Mouse (Mus musculus) heart, embryonic 12.5 days (tissue): ENCODE measurements around the gene Rgs11. TPM values are rescaled to one million over a fixed set of nuclear protein-coding genes. Genes with fewer than 3 reads are reported as not detected.
"Not testable (repeated sequence)": the region's sequence is repeated elsewhere in the genome, so short reads cannot be mapped to it uniquely, and the experiment has no call there.

Experiments
- ATAC-seq: fragments of 200-750 bp; cut with Nextera tagmentation; 2 replicates; pipeline ENCODE4 v1.8.0; 2017; ENCODE audit warnings: moderate TSS enrichment, moderate library complexity; ENCODE audit not compliant: insufficient number of reproducible peaks, low FRiP score
- H3K27ac ChIP-seq: fragments of 300-500 bp; sonication (generic); 2 replicates; pipeline ENCODE4 v1.5.1; 2016; ENCODE audit warnings: mild to moderate bottlenecking, moderate library complexity; ENCODE audit not compliant: poor library complexity, severe bottlenecking
- H3K27me3 ChIP-seq: fragments of 300-500 bp; sonication (generic); replicated peaks from 2 replicates; pipeline ENCODE4 v1.6.1; 2016; ENCODE audit warnings: mild to moderate bottlenecking, moderate library complexity
- H3K36me3 ChIP-seq: fragments of 300-500 bp; sonication (generic); 2 replicates; pipeline ENCODE4 v1.6.1; 2016; ENCODE audit warnings: mild to moderate bottlenecking, moderate library complexity
- H3K4me1 ChIP-seq: fragments of 300-500 bp; sonication (generic); replicated peaks from 2 replicates; pipeline ENCODE4 v1.6.1; 2016; ENCODE audit warnings: mild to moderate bottlenecking
- H3K4me2 ChIP-seq: fragments of 300-500 bp; sonication (generic); 2 replicates; pipeline ENCODE4 v1.6.1; 2016; ENCODE audit warnings: mild to moderate bottlenecking, moderate library complexity
- H3K4me3 ChIP-seq: fragments of 300-500 bp; sonication (generic); 2 replicates; pipeline ENCODE4 v1.5.1; 2016; ENCODE audit warnings: mild to moderate bottlenecking
- H3K9ac ChIP-seq: fragments of 300-500 bp; sonication (generic); 2 replicates; pipeline ENCODE4 v1.6.1; 2016; ENCODE audit warnings: mild to moderate bottlenecking, moderate library complexity
- H3K9me3 ChIP-seq: fragments of 300-500 bp; sonication (generic); replicated peaks from 2 replicates; pipeline ENCODE4 v1.6.1; 2016; ENCODE audit warnings: mild to moderate bottlenecking, moderate library complexity
- WGBS: fragments of 180-500 bp; shearing (Covaris S2); methylation state at CpG from one replicate; pipeline ENCODE4 v1.1.7; 2016; 5-methylcytosine and 5-hydroxymethylcytosine counted together
- polyA plus RNA-seq: library from polyadenylated mRNA; unstranded; fragments of >200 nt; fragmentation: Nextera tagmentation; extraction: Ambion mirVana; gene quantifications from 2 replicates; pipeline ENCODE4 v1.2.1, GENCODE M21; 2016

Gene Rgs11
- polyA plus RNA-seq: 5.6 and 7.0 TPM in 2 replicates

GRCm38 (mm10) chr17:26202737-26203136 lies at the start of gene Rgs11:
Rgs11 (plus strand) TSS chr17:26202951.
- Histone ChIP-seq H3K27ac (no peak within 1 kb of the TSS), H3K9ac (peak within 1 kb of the TSS; percentile 25), H3K36me3 (peaks cover 5% of the 10 kb centered on the region; the same call in 1 of the 2 replicates), H3K4me1 (peaks cover 15% of the 10 kb centered on the region), H3K27me3 (peaks cover 74% of the 10 kb centered on the region), H3K4me3 (peak within 1 kb of the TSS; percentile 55), H3K4me2 (peak within 1 kb of the TSS; percentile 98), H3K9me3 (no peaks in the 10 kb centered on the region)
- no peak for ATAC-seq
- 2% methylated on average over 22 of the region's 22 CpGs for WGBS

GRCm38 (mm10) chr17:26162736-26163135 lies 40.0 kb upstream of the Rgs11 start:
- 89% methylated on average over 1 of the region's 1 CpGs for WGBS

GRCm38 (mm10) chr17:26168039-26168438 lies 34.7 kb upstream of the Rgs11 start:
- 85% methylated on average over 2 of the region's 2 CpGs for WGBS
- H3K27me3 ChIP-seq: no peaks in the 10 kb centered on the region
- no peak overlapping the region for H3K4me3 ChIP-seq
- H3K4me1 ChIP-seq: no peaks in the 10 kb centered on the region; the same call in none of the 2 replicates
- no peak overlapping the region for H3K9ac ChIP-seq
- H3K27ac ChIP-seq: no peak overlapping the region
- H3K9me3 ChIP-seq: no peaks in the 10 kb centered on the region
- 0 out of 2 replicates have a peak, but pooled peaks cover 2% of the 10 kb centered on the region for H3K36me3 ChIP-seq
- H3K4me2 ChIP-seq: no peak overlapping the region
- no peak for ATAC-seq

More at GRCm38 (mm10) chr17:26162736-26163135, 40.0 kb upstream of the Rgs11 start:
- Histone ChIP-seq H3K27ac (no peak overlapping the region), H3K9me3 (no peaks in the 10 kb centered on the region), H3K36me3 (no peaks in the 10 kb centered on the region), H3K9ac (no peak overlapping the region), H3K4me1 (peaks cover 4% of the 10 kb centered on the region), H3K4me3 (no peak overlapping the region), H3K4me2 (no peak overlapping the region), H3K27me3 (no peaks in the 10 kb centered on the region)
- ATAC-seq: no peak

DNA sequence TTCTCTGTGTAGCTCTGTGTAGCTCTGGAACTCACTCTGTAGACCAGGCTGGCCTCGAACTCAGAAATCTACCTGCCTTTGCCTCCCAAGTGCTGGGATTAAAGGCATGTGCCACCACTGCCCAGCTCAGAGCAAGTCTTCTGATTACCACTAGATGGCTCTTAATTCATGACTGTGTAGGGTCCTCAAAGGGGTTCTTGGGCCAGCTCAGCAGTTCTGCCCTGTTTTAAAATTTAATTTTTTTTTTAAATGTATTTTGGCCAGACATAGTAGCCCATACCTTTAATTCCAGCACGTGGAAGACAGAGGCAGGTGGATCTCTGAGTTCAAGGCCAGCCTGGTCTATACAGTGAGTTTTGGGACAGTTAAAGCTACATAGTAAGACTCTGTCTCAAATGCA lies 27.5 kb upstream of the Rgs11 start:
- H3K36me3 ChIP-seq: peaks cover 37% of the 10 kb centered on the region
- not testable (repeated sequence) for ATAC-seq, H3K4me2 ChIP-seq, H3K9me3 ChIP-seq, H3K9ac ChIP-seq, H3K4me3 ChIP-seq, H3K27ac ChIP-seq, H3K4me1 ChIP-seq, H3K27me3 ChIP-seq
- WGBS: 82% methylated on average over 2 of the region's 2 CpGs

DNA sequence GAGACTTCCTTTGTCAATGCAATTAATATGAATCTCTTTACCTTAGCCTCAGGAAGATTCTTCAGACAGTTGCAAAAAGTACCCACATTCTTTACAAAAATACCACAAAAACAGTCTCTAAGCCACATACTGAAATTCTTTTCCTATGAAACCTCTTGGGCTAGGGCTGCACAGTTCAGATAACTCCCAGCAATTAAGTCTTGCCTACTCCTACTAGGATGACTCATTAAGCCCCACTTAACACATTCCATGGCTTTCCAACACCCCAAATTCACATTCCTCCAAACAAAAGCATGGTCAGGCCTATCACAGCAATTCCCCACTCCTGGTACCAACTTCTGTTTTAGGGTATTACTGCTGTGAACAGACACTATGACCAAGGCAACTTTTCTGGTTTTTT lies 24.1 kb upstream of the Rgs11 start:
- Histone ChIP-seq H3K27me3 (no peaks in the 10 kb centered on the region), H3K27ac (no peak overlapping the region), H3K4me2 (no peak overlapping the region), H3K4me3 (no peak overlapping the region), H3K9me3 (no peaks in the 10 kb centered on the region), H3K36me3 (peaks cover 50% of the 10 kb centered on the region), H3K4me1 (no peaks in the 10 kb centered on the region), H3K9ac (no peak overlapping the region)
- no peak for ATAC-seq

- Histone ChIP-seq H3K4me2 (no peak overlapping the region), H3K27me3 (no peaks in the 10 kb centered on the region), H3K9ac (no peak overlapping the region), H3K4me3 (no peak overlapping the region), H3K4me1 (no peaks in the 10 kb centered on the region), H3K27ac (no peak overlapping the region), H3K9me3 (no peaks in the 10 kb centered on the region), H3K36me3 (peaks cover 57% of the 10 kb centered on the region)
- no peak for ATAC-seq
- 94% methylated on average over 3 of the region's 3 CpGs for WGBS
Measured at GRCm38 (mm10) chr17:26181179-26181578, 21.6 kb upstream of the Rgs11 start.

- Histone ChIP-seq H3K27ac (no peak overlapping the region), H3K4me2 (no peak overlapping the region), H3K9ac (no peak overlapping the region), H3K36me3 (peaks cover 92% of the 10 kb centered on the region), H3K27me3 (no peaks in the 10 kb centered on the region), H3K9me3 (no peaks in the 10 kb centered on the region), H3K4me1 (no peaks in the 10 kb centered on the region), H3K4me3 (no peak overlapping the region)
- whole genome bisulfite sequencing: 95% methylated on average over 5 of the region's 5 CpGs
- ATAC-seq: no peak
Measured at GRCm38 (mm10) chr17:26187592-26187991, 15.2 kb upstream of the Rgs11 start.

DNA sequence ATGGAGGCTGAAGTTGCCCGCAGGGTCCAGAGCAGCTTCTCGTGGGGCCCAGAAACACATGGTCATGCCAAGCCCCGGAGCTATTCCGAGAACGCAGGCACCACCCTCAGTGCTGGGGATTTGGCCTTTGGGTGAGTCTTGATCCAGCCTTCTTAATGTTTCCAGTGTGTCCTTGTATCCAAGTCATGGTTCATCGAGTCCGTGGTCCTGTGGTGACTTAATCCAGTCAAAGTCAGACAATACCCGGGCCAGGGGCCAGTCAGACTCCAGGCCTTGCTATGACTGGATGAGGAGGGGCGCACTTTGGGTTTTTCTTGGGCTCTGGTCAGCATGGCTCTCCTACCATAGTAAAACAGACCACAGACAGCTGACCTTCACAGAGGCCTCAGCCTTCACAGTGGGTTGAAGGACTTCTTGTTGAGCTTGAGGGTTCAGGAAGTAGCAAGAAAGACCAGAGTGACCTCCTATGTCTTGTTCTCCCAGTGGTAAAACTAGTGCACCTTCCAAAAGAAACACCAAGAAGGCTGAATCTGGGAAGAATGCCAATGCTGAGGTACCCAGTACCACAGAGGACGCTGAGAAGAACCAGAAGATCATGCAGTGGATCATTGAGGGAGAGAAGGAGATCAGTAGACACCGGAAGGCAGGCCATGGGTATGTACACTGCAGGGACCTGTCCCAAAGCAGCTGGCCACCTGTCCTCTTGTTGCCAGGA lies 14.5 kb upstream of the Rgs11 start:
- no peak overlapping the region for H3K27ac ChIP-seq
- H3K27me3 ChIP-seq: no peaks in the 10 kb centered on the region
- ATAC-seq: no peak
- H3K4me2 ChIP-seq: no peak overlapping the region
- WGBS: 93% methylated on average over 11 of the region's 11 CpGs
- H3K4me3 ChIP-seq: no peak overlapping the region
- no peaks in the 10 kb centered on the region for H3K4me1 ChIP-seq
- peaks cover 92% of the 10 kb centered on the region for H3K36me3 ChIP-seq
- no peak overlapping the region for H3K9ac ChIP-seq
- no peaks in the 10 kb centered on the region for H3K9me3 ChIP-seq

- not testable (repeated sequence) for H3K9me3 ChIP-seq, H3K4me2 ChIP-seq, H3K9ac ChIP-seq, H3K27me3 ChIP-seq, H3K4me1 ChIP-seq, ATAC-seq, H3K27ac ChIP-seq, H3K4me3 ChIP-seq
- H3K36me3 ChIP-seq: peaks cover 93% of the 10 kb centered on the region
- 89% methylated on average over 7 of the region's 7 CpGs for WGBS
Measured at GRCm38 (mm10) chr17:26191486-26191885, 11.3 kb upstream of the Rgs11 start.

DNA sequence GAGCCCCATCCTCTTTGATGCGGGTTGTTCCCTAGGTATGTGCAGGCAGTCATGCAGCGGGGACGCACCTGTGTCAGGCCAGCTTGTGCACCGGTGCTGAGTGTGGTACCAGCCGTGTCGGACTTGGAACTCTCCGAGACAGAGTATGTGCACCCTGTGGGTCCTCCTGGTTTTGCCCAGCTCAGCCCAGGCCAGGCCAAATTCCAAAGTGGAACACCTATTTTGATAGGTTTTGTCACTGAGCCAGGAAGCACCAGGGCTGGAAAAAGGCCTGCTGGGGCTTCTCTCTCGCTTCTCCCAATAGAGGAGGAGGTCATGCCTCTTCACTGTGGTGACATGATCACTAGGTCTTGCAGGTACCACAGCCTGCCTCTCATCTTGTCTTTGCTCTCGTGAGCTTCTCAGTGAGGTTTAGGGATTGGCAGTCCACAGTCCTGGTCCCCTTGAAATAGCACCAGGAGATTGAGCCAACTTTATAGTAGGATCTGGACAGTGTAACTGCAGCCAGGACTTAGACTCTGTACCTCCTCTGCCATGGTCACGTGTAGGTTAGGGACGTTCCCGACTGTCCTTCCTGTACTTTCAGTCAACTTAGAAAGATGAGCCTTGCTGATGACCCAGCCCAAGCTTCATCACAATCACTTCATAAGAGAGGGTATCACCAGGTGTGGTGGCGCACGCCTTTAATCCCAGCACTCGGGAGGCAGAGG lies 10.1 kb upstream of the Rgs11 start:
- no peak overlapping the region for H3K4me2 ChIP-seq
- H3K27ac ChIP-seq: no peak overlapping the region
- WGBS: 95% methylated on average over 15 of the region's 15 CpGs
- H3K36me3 ChIP-seq: peaks cover 94% of the 10 kb centered on the region
- no peak for ATAC-seq
- no peak overlapping the region for H3K4me3 ChIP-seq
- H3K9ac ChIP-seq: no peak overlapping the region
- no peaks in the 10 kb centered on the region for H3K9me3 ChIP-seq
- H3K4me1 ChIP-seq: no peaks in the 10 kb centered on the region
- no peaks in the 10 kb centered on the region for H3K27me3 ChIP-seq

DNA sequence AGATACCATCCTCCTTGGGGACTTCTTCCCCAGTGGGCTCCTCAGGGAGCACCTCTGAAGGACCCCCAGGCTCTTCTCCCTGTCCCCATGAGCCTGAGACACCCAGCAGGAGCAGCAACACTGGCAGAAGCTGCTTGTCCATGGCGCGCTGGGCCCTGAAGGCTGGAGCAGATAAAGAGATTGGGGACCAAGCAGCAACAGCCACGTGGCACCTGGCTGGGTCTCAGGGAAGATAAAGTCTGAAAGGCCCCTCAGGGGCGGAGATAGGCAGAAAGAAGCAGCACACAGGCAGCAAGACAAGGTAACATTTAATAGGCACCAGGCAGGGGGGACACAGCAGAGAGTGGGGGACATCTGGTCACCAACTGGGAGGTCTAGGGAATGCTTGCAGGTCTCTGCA lies 3.9 kb upstream of the Rgs11 start, which contains the start of gene Pdia2:
Gene Pdia2, minus strand, starts transcription at position 196 of the 400 bp plus-strand sequence.
- no peak for ATAC-seq
- H3K27me3 ChIP-seq: peaks cover 51% of the 10 kb centered on the region
- peaks cover 15% of the 10 kb centered on the region for H3K4me1 ChIP-seq
- no peaks in the 10 kb centered on the region for H3K9me3 ChIP-seq
- H3K4me2 ChIP-seq: 0 out of 2 replicates have a peak within 1 kb of the TSS, but pooled peaks have one; percentile 5
- WGBS: 56% methylated on average over 4 of the region's 4 CpGs
- no peak within 1 kb of the TSS for H3K4me3 ChIP-seq
- H3K27ac ChIP-seq: no peak within 1 kb of the TSS
- H3K9ac ChIP-seq: no peak within 1 kb of the TSS
- H3K36me3 ChIP-seq: peaks cover 41% of the 10 kb centered on the region
